Mouse (Mus musculus) c-Kit-positive CD71-negative TER-119-negative erythroid progenitor cells, embryonic 14.5 days (primary cell): ENCODE measurements around the gene Il25.
"Not testable (repeated sequence)": the region's sequence is repeated elsewhere in the genome, so short reads cannot be mapped to it uniquely, and the experiment has no call there.

Experiments used
- DNase-seq: peaks from one replicate; pipeline ENCODE4 v3.0.0-alpha.2; 2013; ENCODE audit warnings: low read depth

The Il25 gene

GRCm38 (mm10) chr14:54954474-54954873, 22.0 kb downstream of the Il25 start:
- DNase-seq: no peak

GRCm38 (mm10) chr14:54955481-54955880, 23.0 kb downstream of the Il25 start:
- no peak for DNase-seq

- no peak for DNase-seq
Measured at GRCm38 (mm10) chr14:54956533-54956932, 24.0 kb downstream of the Il25 start.

GRCm38 (mm10) chr14:54958503-54958902, 26.0 kb downstream of the Il25 start:
- DNase-seq: no peak

GRCm38 (mm10) chr14:54959197-54959596, 26.7 kb downstream of the Il25 start:
- DNase-seq: no peak

- not testable (repeated sequence) for DNase-seq
Measured at GRCm38 (mm10) chr14:54959853-54960613, 27.5 kb downstream of the Il25 start.

GRCm38 (mm10) chr14:54960769-54961168, 28.3 kb downstream of the Il25 start:
- DNase-seq: no peak

- DNase-seq: no peak
Measured at GRCm38 (mm10) chr14:54961487-54961886, 29.0 kb downstream of the Il25 start.

GRCm38 (mm10) chr14:54962714-54963113, 30.2 kb downstream of the Il25 start:
- DNase-seq: no peak

- no peak for DNase-seq
Measured at GRCm38 (mm10) chr14:54963727-54964126, 31.2 kb downstream of the Il25 start.

GRCm38 (mm10) chr14:54965044-54965443, 32.5 kb downstream of the Il25 start:
- no peak for DNase-seq

GRCm38 (mm10) chr14:54965631-54966030, 33.1 kb downstream of the Il25 start:
- DNase-seq: no peak

GRCm38 (mm10) chr14:54966320-54966977, 34.0 kb downstream of the Il25 start, which contains the start of gene Myh6:
TSS of gene Myh6 (minus strand) at chr14:54966927.
- DNase-seq: no peak

- no peak for DNase-seq
Measured at GRCm38 (mm10) chr14:54967874-54968273, 35.4 kb downstream of the Il25 start.

- no peak for DNase-seq
Measured at GRCm38 (mm10) chr14:54968344-54968743, 35.8 kb downstream of the Il25 start.

- not testable (repeated sequence) for DNase-seq
Measured at GRCm38 (mm10) chr14:54972786-54973185, 40.3 kb downstream of the Il25 start.

- DNase-seq: no peak
Measured at GRCm38 (mm10) chr14:54974068-54974791, 41.7 kb downstream of the Il25 start.

- no peak for DNase-seq
Measured at GRCm38 (mm10) chr14:54976633-54977032, 44.1 kb downstream of the Il25 start, which contains the start of gene Gm17428. TSS of gene Gm17428 (plus strand) at chr14:54976933.

GRCm38 (mm10) chr14:54978664-54979063, 46.2 kb downstream of the Il25 start:
- DNase-seq: no peak

GRCm38 (mm10) chr14:54981934-54982333, 49.4 kb downstream of the Il25 start:
- DNase-seq: no peak
